Mouse (Mus musculus): ENCODE measurements around the gene Cyp2c23.

GRCm38 (mm10) chr19:44076457-44076856, 47.4 kb upstream of the Cyp2c23 start:
- no peak for TF ChIP-seq CTCF (IDR thresholded peaks at IDR 0.05; ENCODE audit: low read depth, low read length)
- TF ChIP-seq POLR2A (IDR thresholded peaks at IDR 0.05; ENCODE audit: borderline replicate concordance, low read depth, low read length), result no peak

All from bone marrow macrophage, adult 2 months (primary cell).